Mouse (Mus musculus): ENCODE data around the gene Cpsf4l. TPM values are rescaled to one million over a fixed set of nuclear protein-coding genes. Genes with fewer than 3 reads are reported as not detected.

Cpsf4l gene
- polyA plus RNA-seq, 1 experiment from 2014 or later = 0.25 TPM

DNA sequence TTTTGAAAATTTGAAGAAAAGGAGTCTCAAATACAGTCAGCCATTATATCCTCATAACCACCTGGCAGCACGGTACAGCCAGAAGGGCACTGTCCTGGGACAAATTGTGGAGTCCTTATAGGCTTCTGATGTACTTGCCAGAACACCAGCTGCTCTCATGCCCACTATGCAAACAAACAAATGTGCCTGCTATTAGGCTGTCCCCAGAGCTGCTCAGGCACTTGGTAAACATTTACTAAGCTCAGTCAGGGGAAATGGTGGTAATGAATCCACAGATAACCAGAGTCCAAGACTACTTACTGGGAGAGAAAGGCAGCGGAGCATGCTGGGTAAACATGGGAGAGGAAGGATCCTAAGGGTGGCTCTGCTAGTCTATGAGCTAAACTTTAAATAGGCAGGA is 42.7 kb downstream of the Cpsf4l start:
- ATAC-seq = peak; percentile 61
- peaks cover 7% of the 10 kb centered on the region; the same call in 1 of the 2 replicates for H3K4me1 ChIP-seq (ENCODE audit: insufficient read depth, low read depth, low read length)
- H3K4me3 ChIP-seq (ENCODE audit: low read depth, low read length) = no peak overlapping the region
- H3K9ac ChIP-seq (replicated peaks; ENCODE audit: low read depth) = no peak overlapping the region
- peaks cover 7% of the 10 kb centered on the region; the same call in 1 of the 2 replicates for H3K36me3 ChIP-seq (ENCODE audit: insufficient read depth, low read length)
- H3K9me3 ChIP-seq (ENCODE audit: low read length) = no peaks in the 10 kb centered on the region
- DNase-seq (ENCODE audit: low spot score) = no peak
- H3K4me2 ChIP-seq (replicated peaks; ENCODE audit: low read depth, low read length) = no peak overlapping the region
- peak overlapping the region; percentile 6; the same call in 1 of the 2 replicates for H3K27ac ChIP-seq (ENCODE audit: low read length)
- H3K27me3 ChIP-seq (replicated peaks; ENCODE audit: insufficient read depth, low read length) = no peaks in the 10 kb centered on the region
- WGBS = 63% methylated on average over 2 of the region's 2 CpGs
- TF ChIP-seq EP300 (IDR thresholded peaks at IDR 0.05) (no peak), CTCF (IDR thresholded peaks at IDR 0.05) (no peak)

DNA sequence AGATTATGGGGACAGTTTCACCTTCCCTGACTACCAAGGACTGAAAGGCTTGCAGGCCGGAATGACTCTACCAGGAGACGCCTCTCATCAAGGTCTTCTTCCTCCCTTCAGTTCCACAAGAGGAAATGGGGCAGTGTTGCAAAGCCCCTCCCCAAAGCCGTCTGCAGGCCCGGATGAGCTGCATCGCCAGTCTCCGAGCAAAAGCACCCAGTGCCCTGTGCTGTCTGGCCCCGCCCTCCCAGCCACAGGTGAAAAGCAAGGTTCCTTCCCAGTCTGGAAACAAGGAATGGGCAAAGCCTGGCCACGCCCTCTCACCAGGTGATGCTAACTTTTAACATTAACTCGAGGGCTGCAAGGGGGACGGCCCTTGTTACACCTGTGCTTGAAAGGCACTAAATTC is 43.2 kb downstream of the Cpsf4l start:
- TF ChIP-seq EP300 (IDR thresholded peaks at IDR 0.05) = no peak
- TF ChIP-seq CTCF (IDR thresholded peaks at IDR 0.05) = no peak
- Histone ChIP-seq H3K4me2 (replicated peaks; ENCODE audit: low read depth, low read length) (no peak overlapping the region), H3K27ac (ENCODE audit: low read length) (peak overlapping the region; percentile 68), H3K4me1 (ENCODE audit: insufficient read depth, low read depth, low read length) (peaks cover 7% of the 10 kb centered on the region; the same call in 1 of the 2 replicates), H3K4me3 (ENCODE audit: low read depth, low read length) (no peak overlapping the region), H3K27me3 (replicated peaks; ENCODE audit: insufficient read depth, low read length) (no peaks in the 10 kb centered on the region), H3K9me3 (ENCODE audit: low read length) (no peaks in the 10 kb centered on the region), H3K9ac (replicated peaks; ENCODE audit: low read depth) (no peak overlapping the region), H3K36me3 (ENCODE audit: insufficient read depth, low read length) (peaks cover 12% of the 10 kb centered on the region; the same call in 1 of the 2 replicates)
- peak; percentile 78 for ATAC-seq
- peak; percentile 70 for DNase-seq (ENCODE audit: low spot score)
- WGBS = 32% methylated on average over 10 of the region's 10 CpGs

DNA sequence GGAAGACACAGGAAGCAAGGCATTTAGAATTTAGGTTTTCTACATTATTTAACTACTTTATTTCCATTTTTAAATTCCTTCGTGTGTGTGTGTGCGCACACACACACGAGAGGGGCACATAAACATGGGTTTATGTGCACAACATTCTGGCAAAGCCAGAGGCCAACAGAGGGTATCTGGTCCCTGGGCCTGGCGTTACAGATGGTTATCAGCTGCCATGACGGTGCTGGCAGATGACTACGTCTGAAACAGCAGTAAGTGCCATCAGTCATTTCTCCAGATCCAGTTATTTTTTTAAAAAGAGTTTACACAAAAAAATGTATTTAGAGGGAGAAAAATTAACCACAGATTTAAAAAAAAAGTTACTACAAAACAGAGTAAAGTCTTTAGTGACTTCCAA is 43.6 kb downstream of the Cpsf4l start:
- peaks cover 7% of the 10 kb centered on the region; the same call in 1 of the 2 replicates for H3K4me1 ChIP-seq (ENCODE audit: insufficient read depth, low read depth, low read length)
- peaks cover 17% of the 10 kb centered on the region; the same call in 1 of the 2 replicates for H3K36me3 ChIP-seq (ENCODE audit: insufficient read depth, low read length)
- H3K4me3 ChIP-seq (ENCODE audit: low read depth, low read length) = no peak overlapping the region
- no peak overlapping the region for H3K4me2 ChIP-seq (replicated peaks; ENCODE audit: low read depth, low read length)
- no peak overlapping the region for H3K9ac ChIP-seq (replicated peaks; ENCODE audit: low read depth)
- DNase-seq (ENCODE audit: low spot score) (no peak), ATAC-seq (no peak)
- TF ChIP-seq CTCF (IDR thresholded peaks at IDR 0.05) (no peak), EP300 (IDR thresholded peaks at IDR 0.05) (no peak)
- peak overlapping the region; percentile 68; the same call in 1 of the 2 replicates for H3K27ac ChIP-seq (ENCODE audit: low read length)
- no peaks in the 10 kb centered on the region for H3K9me3 ChIP-seq (ENCODE audit: low read length)
- no peaks in the 10 kb centered on the region for H3K27me3 ChIP-seq (replicated peaks; ENCODE audit: insufficient read depth, low read length)
- 56% methylated on average over 6 of the region's 6 CpGs for WGBS

DNA sequence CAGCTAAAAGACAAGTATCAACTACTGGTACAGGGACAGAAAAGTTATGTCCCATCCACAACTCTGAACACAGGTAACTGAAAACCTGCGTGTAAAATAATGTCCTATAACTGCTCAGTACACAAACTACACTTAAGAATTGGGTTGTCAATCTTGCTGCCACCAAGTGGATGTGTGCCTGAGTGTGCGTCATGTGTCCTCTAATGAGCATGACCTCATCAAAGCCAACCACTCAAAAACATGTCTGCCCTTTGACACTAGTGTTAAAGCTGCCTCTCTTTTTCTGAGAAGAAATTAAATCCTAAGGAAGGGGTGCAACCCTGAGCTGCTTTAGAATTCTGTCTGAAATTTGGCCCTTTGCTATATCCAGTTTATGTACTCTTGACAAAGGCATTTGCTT is 45.5 kb downstream of the Cpsf4l start:
- H3K27me3 ChIP-seq (replicated peaks; ENCODE audit: insufficient read depth, low read length) = no peaks in the 10 kb centered on the region
- H3K9ac ChIP-seq (replicated peaks; ENCODE audit: low read depth) = no peak overlapping the region
- H3K4me2 ChIP-seq (replicated peaks; ENCODE audit: low read depth, low read length) = no peak overlapping the region
- H3K36me3 ChIP-seq (ENCODE audit: insufficient read depth, low read length) = peaks cover 17% of the 10 kb centered on the region; the same call in 1 of the 2 replicates
- TF ChIP-seq EP300 (IDR thresholded peaks at IDR 0.05) (no peak), CTCF (IDR thresholded peaks at IDR 0.05) (no peak)
- no peak overlapping the region for H3K4me3 ChIP-seq (ENCODE audit: low read depth, low read length)
- 58% methylated on average over 2 of the region's 2 CpGs for WGBS
- ATAC-seq = no peak
- no peak overlapping the region for H3K27ac ChIP-seq (ENCODE audit: low read length)
- DNase-seq (ENCODE audit: low spot score) = no peak
- no peaks in the 10 kb centered on the region for H3K9me3 ChIP-seq (ENCODE audit: low read length)
- H3K4me1 ChIP-seq (ENCODE audit: insufficient read depth, low read depth, low read length) = peaks cover 7% of the 10 kb centered on the region; the same call in 1 of the 2 replicates

DNA sequence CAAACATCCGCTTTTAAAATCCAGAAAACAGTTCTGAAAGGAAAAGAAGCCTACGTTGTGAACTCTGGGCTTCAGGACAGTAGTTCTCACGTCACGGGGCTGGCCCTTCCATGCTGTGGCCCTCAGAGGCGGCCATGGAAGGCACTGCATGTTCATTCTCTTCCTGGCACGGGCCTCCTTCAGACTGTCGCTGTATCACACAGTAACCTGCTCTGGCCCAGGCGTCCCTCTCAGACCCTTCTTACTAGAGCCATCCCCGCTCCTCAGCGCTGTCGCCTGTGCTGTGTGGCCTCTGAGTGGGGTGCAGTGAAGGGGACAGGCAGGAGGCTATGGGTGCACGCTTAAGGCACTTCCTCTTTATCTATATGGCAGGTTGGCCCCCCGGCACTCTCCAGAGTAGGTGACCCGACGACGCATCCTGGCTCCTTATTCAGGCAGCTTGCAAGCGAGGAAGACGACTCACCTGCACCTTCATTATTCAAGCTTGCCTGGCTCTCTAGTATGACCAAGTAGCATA is 47.9 kb downstream of the Cpsf4l start:
- DNase-seq (ENCODE audit: low spot score) = no peak
- Histone ChIP-seq H3K4me1 (ENCODE audit: insufficient read depth, low read depth, low read length) (peaks cover 7% of the 10 kb centered on the region; the same call in 1 of the 2 replicates), H3K9me3 (ENCODE audit: low read length) (no peaks in the 10 kb centered on the region), H3K9ac (replicated peaks; ENCODE audit: low read depth) (no peak overlapping the region), H3K4me2 (replicated peaks; ENCODE audit: low read depth, low read length) (no peak overlapping the region), H3K36me3 (ENCODE audit: insufficient read depth, low read length) (peaks cover 26% of the 10 kb centered on the region; the same call in 1 of the 2 replicates), H3K27ac (ENCODE audit: low read length) (no peak overlapping the region), H3K27me3 (replicated peaks; ENCODE audit: insufficient read depth, low read length) (no peaks in the 10 kb centered on the region), H3K4me3 (ENCODE audit: low read depth, low read length) (no peak overlapping the region)
- WGBS = 89% methylated on average over 18 of the region's 18 CpGs
- ATAC-seq = no peak
- TF ChIP-seq EP300 (IDR thresholded peaks at IDR 0.05) (no peak), CTCF (IDR thresholded peaks at IDR 0.05) (no peak)

DNA sequence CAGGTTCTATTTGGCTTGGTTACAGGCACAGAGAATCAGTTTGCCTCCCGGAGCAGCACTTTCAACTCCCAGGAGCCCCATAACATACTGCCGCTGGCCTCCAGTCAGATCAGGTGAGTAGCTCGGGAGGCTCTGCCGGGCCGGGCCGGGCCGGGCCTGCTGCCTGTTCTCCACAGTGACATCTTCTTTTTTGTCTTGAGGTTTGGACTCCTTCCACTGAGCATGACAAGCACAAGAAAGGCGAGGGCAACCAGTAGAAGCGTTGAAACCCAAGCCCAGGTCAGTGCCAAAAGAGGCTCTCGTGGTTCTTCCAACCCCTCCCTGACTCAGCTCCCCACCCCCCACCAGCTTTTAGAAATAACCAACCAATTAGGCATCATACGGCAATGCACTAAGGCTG is 48.9 kb downstream of the Cpsf4l start:
- Histone ChIP-seq H3K4me1 (ENCODE audit: insufficient read depth, low read depth, low read length) (no peaks in the 10 kb centered on the region), H3K4me3 (ENCODE audit: low read depth, low read length) (no peak overlapping the region), H3K4me2 (replicated peaks; ENCODE audit: low read depth, low read length) (no peak overlapping the region), H3K36me3 (ENCODE audit: insufficient read depth, low read length) (peaks cover 34% of the 10 kb centered on the region), H3K27ac (ENCODE audit: low read length) (no peak overlapping the region), H3K9me3 (ENCODE audit: low read length) (no peaks in the 10 kb centered on the region), H3K27me3 (replicated peaks; ENCODE audit: insufficient read depth, low read length) (no peaks in the 10 kb centered on the region), H3K9ac (replicated peaks; ENCODE audit: low read depth) (no peak overlapping the region)
- no peak for ATAC-seq
- TF ChIP-seq CTCF (IDR thresholded peaks at IDR 0.05) = no peak
- no peak for TF ChIP-seq EP300 (IDR thresholded peaks at IDR 0.05)
- DNase-seq (ENCODE audit: low spot score) = no peak
- 91% methylated on average over 11 of the region's 11 CpGs for WGBS
